Mouse (Mus musculus) c-Kit-positive CD71-negative TER-119-negative erythroid progenitor cells, embryonic 14.5 days (primary cell): ENCODE measurements around the gene Defb9.
"Not testable (repeated sequence)": the region's sequence is repeated elsewhere in the genome, so short reads cannot be mapped to it uniquely, and the experiment has no call there.

Experiments
- DNase-seq: peaks from one replicate; pipeline ENCODE4 v3.0.0-alpha.2; 2013; ENCODE audit warnings: low read depth

Defb9 gene

DNA sequence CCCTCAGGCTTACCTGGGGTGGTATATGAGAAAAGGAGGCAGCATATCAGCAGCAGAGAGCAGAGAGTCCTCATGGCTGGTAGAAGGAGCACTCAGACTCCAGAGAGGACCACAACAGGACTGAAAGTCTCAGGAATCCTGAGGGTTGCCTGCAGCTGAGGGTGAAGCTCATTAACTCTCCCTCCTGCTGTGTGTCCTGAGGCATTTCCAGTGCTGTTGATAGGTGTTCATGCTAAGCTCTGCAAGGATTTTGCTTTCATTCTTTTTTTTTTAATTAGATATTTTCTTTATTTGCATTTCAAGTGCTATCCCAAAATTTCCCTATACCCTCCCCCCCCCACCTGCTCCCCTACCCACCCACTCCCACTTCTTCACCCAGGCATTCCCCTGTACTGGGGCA, at the start of gene Defb9:
Gene Defb9 (minus strand): TSS at position 101 of the 400 bp plus-strand sequence.
- DNase-seq = not testable (repeated sequence)

GRCm38 (mm10) chr8:21932610-21933009, 47.4 kb upstream of the Defb9 start, which contains the start of gene Defb15:
Gene Defb15, minus strand, starts transcription at chr8:21932710.
- DNase-seq = no peak

DNA sequence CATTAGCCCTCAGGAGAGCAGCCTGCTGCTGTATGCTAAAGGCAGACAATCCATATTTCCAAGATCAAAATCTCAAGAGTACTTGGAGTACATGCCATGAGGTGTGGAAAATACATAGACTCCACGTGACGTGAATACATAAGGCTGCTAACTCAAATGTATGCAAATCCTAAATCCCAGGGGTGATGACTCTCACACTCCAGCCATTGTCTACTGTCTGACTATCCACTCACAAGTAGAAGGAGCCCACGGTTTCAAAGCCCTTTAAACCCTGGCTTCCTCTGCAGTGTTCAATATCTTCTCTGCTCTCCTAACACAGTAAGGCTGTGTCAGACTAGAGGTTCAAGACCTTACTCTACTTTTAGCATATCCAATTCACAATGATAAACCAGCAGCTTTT, 45.5 kb upstream of the Defb9 start:
- not testable (repeated sequence) for DNase-seq

DNA sequence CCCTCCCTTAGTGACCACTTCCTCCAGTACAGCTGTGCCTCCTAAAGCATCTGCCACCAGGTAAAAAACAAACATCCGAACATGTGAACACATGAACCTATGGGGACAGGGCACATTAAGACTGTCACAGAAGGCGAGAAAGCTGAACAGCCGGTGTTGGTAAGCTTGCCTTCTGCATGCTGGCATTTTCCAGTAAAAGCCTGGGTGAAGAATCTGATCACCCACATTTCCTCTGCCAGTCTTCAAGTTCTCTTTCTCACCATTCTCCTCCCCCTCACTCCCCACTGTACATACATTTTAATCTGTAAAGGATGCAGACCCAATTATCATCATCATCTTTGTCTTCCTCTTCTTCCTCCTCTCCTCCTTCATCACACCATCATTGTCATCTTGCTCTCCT, 30.4 kb upstream of the Defb9 start:
- no peak for DNase-seq

DNA sequence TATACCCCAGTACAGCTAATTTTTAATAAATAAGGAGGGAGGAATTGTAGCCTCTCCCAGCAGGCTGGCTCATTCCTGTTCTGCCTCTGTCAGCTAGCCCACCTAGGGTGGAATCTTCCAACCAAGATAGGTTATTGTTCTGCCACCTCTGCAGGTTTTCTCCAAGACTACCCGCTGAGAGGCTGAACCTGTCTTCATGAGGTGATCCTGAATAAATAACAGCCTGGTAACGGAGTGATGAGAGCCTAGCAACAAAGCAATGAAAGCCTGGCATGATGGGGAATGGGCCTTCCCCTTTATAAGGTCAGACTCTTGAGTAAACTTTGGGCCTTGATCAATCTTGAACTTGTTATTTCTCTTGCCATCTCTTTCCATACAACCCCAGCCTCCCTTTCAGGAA, 27.3 kb upstream of the Defb9 start:
- no peak for DNase-seq

GRCm38 (mm10) chr8:21911931-21912330, 26.7 kb upstream of the Defb9 start:
- DNase-seq = no peak

DNA sequence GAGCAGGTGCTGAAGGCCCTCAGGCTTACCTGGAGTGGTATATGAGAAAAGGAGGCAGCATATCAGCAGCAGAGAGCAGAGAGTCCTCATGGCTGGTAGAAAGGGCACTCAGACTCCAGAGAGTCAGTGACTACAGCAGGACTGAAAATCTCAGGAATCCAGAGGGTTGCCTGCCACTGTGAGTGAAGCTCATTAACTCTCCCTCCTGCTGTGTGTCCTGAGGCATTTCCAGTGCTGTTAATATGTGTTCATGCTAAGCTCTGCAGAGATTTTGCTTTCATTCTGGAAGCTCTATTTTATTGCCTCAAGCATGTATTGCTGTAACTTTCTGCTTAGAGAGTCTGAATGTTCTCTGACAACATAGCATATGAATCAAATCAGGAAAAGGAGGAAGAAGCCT, 21.1 kb upstream of the Defb9 start, which contains the start of gene Defb11:
Gene Defb11 (minus strand): TSS at position 123 of the 400 bp plus-strand sequence.
- not testable (repeated sequence) for DNase-seq

- DNase-seq = not testable (repeated sequence)
These were observed 26.6 kb downstream of the Defb9 start, which contains the start of gene Defb10 for GRCm38 (mm10) chr8:21858586-21858985. Gene Defb10, plus strand, starts transcription at chr8:21858901.
